Mouse (Mus musculus) limb, embryonic 12.5 days (tissue): ENCODE results near the gene Srprb. TPM values are rescaled to one million over a fixed set of nuclear protein-coding genes. Genes with fewer than 3 reads are reported as not detected.

Experiments used
- ATAC-seq: fragments of 200-750 bp; cut with Nextera tagmentation; 2 replicates; pipeline ENCODE4 v1.8.0; 2017; ENCODE audit warnings: low read depth, moderate TSS enrichment; ENCODE audit not compliant: insufficient number of reproducible peaks, insufficient read depth, low FRiP score, low TSS enrichment
- H3K27ac ChIP-seq: fragments of 300-500 bp; sonication (generic); 2 replicates; pipeline ENCODE4 v1.5.1; 2016; ENCODE audit warnings: mild to moderate bottlenecking, moderate library complexity
- H3K27me3 ChIP-seq: fragments of 300-500 bp; sonication (generic); 2 replicates; pipeline ENCODE4 v1.6.1; 2016; ENCODE audit warnings: mild to moderate bottlenecking, moderate library complexity
- H3K36me3 ChIP-seq: fragments of 300-500 bp; sonication (generic); 2 replicates; pipeline ENCODE4 v1.6.1; 2016; ENCODE audit warnings: mild to moderate bottlenecking, moderate library complexity
- H3K4me1 ChIP-seq: fragments of 300-500 bp; sonication (generic); replicated peaks from 2 replicates; pipeline ENCODE4 v1.6.1; 2016
- H3K4me2 ChIP-seq: fragments of 300-500 bp; sonication (generic); 2 replicates; pipeline ENCODE4 v1.6.1; 2016; ENCODE audit warnings: mild to moderate bottlenecking, moderate library complexity
- H3K4me3 ChIP-seq: fragments of 300-500 bp; sonication (generic); replicated peaks from 2 replicates; pipeline ENCODE4 v1.5.1; 2016; ENCODE audit warnings: mild to moderate bottlenecking
- H3K9ac ChIP-seq: fragments of 300-500 bp; sonication (generic); replicated peaks from 2 replicates; pipeline ENCODE4 v1.6.1; 2016; ENCODE audit warnings: mild to moderate bottlenecking, moderate library complexity
- H3K9me3 ChIP-seq: fragments of 300-500 bp; sonication (generic); 2 replicates; pipeline ENCODE4 v1.6.1; 2016; ENCODE audit warnings: mild to moderate bottlenecking, moderate library complexity
- WGBS: fragments of 180-500 bp; shearing (Covaris S2); methylation state at CpG from one replicate; pipeline ENCODE4 v1.1.7; 2016; 5-methylcytosine and 5-hydroxymethylcytosine counted together
- polyA plus RNA-seq: library from polyadenylated mRNA; unstranded; fragments of >200 nt; fragmentation: Nextera tagmentation; extraction: Ambion mirVana; gene quantifications from 2 replicates; pipeline ENCODE4 v1.2.1, GENCODE M21; 2016

Srprb gene
- polyA plus RNA-seq, 1 experiment from 2014 or later: 55.1 TPM

DNA sequence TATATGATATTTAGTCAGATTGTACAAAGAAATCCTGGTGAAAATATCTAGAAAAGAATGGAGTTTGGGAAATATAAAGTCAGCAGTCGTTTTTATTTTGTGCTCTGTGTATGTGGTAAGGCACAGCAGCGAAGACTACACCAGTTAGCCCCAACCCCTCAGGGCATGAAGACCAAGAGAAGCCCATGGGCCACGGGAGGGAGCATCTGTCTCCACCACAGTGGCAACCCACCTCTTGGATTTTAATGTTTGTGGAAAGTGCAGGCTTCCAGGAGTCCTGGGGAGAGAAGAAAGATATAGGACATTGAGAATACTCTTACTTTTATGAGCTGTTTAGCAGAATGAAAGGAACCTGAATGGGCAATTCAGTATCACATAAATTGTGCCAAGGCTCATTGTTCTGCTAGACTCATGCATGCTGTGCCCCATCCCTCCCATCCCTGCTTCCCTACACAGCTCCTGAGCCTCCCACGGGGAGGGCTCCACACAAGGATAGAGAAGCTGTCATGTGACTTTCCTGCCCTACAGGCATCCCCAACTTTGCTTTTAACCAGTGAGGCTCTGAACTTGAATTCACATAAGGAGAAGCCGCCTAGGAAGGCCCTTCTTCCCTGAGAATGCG lies 7.0 kb upstream of the Srprb start:
- no peak for ATAC-seq
- Histone ChIP-seq H3K4me2 (no peak overlapping the region), H3K4me1 (no peaks in the 10 kb centered on the region), H3K27me3 (no peaks in the 10 kb centered on the region), H3K9ac (no peak overlapping the region), H3K36me3 (no peaks in the 10 kb centered on the region), H3K27ac (no peak overlapping the region), H3K9me3 (no peaks in the 10 kb centered on the region), H3K4me3 (no peak overlapping the region)
- WGBS: 52% methylated on average over 6 of the region's 6 CpGs

DNA sequence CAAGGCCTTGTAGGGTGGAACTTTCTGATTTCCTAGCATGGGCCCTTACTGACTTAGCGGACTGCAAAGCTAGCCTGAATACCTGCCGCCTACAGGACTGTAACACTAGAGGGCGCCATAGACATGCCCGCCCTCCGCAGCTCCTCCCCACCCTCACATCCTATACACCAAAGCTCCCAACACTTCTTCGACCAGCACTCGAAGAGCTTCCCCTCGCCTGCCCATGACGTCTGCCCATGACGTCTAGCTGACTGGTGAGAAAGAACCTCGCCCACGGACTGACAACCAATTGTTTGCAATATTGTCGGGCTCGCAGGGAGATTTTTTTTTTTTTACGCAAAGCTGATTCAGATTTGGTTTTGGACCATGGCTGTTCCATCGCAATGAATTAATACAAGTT lies 5.9 kb upstream of the Srprb start:
- H3K27me3 ChIP-seq: no peaks in the 10 kb centered on the region
- no peaks in the 10 kb centered on the region for H3K4me1 ChIP-seq
- H3K36me3 ChIP-seq: no peaks in the 10 kb centered on the region
- H3K9me3 ChIP-seq: no peaks in the 10 kb centered on the region
- H3K4me3 ChIP-seq: no peak overlapping the region
- H3K4me2 ChIP-seq: peak overlapping the region; percentile 50
- WGBS: 9% methylated on average over 16 of the region's 16 CpGs
- no peak overlapping the region for H3K9ac ChIP-seq
- peak; percentile 85; the same call in 1 of the 2 replicates for ATAC-seq
- H3K27ac ChIP-seq: no peak overlapping the region

DNA sequence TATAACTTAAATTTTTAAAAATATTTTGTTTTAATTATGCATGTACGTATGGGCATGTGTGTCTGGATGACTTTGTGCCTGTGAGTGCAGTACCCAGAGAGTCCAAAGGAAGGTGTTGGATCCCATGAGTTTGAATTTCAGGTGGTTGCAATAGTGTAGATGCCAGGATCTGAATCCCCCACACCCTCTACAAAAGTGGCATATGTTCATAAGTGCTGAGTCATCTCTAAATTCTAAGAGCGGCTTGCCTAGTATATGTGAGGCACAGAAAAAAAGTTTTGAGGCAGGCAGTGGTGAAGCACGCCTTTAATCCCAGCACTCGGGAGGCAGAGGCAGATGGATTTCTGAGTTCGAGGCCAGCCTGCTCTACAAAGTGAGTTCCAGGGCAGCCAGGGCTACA lies 3.8 kb upstream of the Srprb start:
- Histone ChIP-seq H3K27me3 (no peaks in the 10 kb centered on the region), H3K4me2 (no peak overlapping the region), H3K9me3 (no peaks in the 10 kb centered on the region), H3K4me3 (no peak overlapping the region), H3K9ac (no peak overlapping the region), H3K4me1 (no peaks in the 10 kb centered on the region; the same call in 1 of the 2 replicates), H3K27ac (no peak overlapping the region), H3K36me3 (no peaks in the 10 kb centered on the region)
- ATAC-seq: no peak
- WGBS: 90% methylated on average over 5 of the region's 5 CpGs

- ATAC-seq: no peak
- H3K36me3 ChIP-seq: peaks cover 59% of the 10 kb centered on the region
- 89% methylated on average over 4 of the region's 4 CpGs for WGBS
- no peaks in the 10 kb centered on the region for H3K4me1 ChIP-seq
- H3K9me3 ChIP-seq: no peaks in the 10 kb centered on the region
- no peak overlapping the region for H3K4me2 ChIP-seq
- H3K9ac ChIP-seq: no peak overlapping the region
- H3K27ac ChIP-seq: no peak overlapping the region
- no peaks in the 10 kb centered on the region for H3K27me3 ChIP-seq
- H3K4me3 ChIP-seq: no peak overlapping the region
These were observed 13.5 kb downstream of the Srprb start for GRCm38 (mm10) chr9:103188416-103188815.

DNA sequence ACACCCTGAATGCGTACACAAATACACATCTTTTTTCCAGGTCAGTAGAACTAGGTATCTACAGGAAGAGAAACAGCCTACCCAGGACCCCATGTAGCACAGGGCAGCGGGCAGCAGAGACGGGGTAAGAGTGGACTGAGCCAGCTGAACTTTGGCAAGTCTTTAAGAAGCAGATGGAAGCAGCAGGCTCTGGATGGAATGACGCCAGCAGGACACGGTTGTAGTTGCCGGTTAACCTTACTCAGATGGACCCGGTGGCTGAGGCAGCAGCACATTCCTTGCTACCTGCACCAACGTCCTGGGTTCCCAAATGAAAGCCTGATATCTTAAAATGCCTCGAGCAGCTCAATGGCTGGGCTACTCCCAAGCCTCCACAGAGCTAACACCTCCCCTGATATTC lies 15.2 kb downstream of the Srprb start:
- Histone ChIP-seq H3K9ac (no peak overlapping the region), H3K4me1 (no peaks in the 10 kb centered on the region), H3K4me2 (no peak overlapping the region), H3K27ac (no peak overlapping the region), H3K36me3 (peaks cover 42% of the 10 kb centered on the region), H3K9me3 (no peaks in the 10 kb centered on the region), H3K27me3 (no peaks in the 10 kb centered on the region), H3K4me3 (no peak overlapping the region)
- 73% methylated on average over 9 of the region's 9 CpGs for WGBS
- ATAC-seq: no peak

DNA sequence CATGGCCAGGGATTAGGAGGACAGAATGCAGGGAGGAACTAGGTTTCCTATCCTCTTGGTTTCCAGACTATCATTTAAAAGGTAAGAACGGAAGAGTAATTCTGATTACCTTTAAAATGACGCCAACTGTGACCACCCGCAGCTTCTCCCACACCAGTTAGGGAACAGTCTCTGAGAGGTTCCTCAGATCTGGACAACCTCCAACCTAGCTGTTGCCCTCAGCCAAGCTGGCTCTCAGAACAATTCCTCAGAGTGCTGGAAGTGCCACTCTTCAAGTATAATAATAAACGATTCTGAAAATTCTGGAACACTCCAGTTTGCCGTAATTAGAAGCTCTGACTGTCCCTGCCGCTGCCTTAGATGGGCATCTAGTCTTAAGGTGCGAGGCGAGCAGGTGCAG lies 16.0 kb downstream of the Srprb start:
- no peak overlapping the region for H3K4me3 ChIP-seq
- H3K27me3 ChIP-seq: no peaks in the 10 kb centered on the region
- peaks cover 34% of the 10 kb centered on the region for H3K36me3 ChIP-seq
- no peak overlapping the region for H3K4me2 ChIP-seq
- H3K9me3 ChIP-seq: no peaks in the 10 kb centered on the region
- ATAC-seq: no peak
- H3K4me1 ChIP-seq: no peaks in the 10 kb centered on the region
- WGBS: 92% methylated on average over 8 of the region's 8 CpGs
- H3K9ac ChIP-seq: no peak overlapping the region
- no peak overlapping the region for H3K27ac ChIP-seq

DNA sequence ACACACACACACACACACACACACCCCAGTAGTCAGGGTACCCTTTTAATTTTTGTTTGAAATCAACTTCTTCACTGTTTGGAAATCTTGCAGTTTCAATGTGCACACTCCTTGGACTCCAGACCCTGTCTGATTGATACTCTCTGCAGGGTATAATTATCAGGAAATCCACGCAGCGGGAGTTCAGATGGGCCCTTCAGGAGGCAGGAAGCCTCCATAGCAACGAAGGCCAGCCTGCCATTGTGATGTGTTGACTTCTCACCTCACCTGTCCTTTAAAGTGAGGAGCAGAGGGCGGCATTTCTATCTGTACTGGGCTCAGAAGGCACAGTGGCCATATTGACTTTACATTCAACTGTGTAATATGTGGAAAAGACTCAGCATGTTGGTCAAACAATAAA lies 17.1 kb downstream of the Srprb start:
- H3K9me3 ChIP-seq: no peaks in the 10 kb centered on the region
- no peaks in the 10 kb centered on the region for H3K27me3 ChIP-seq
- H3K4me2 ChIP-seq: no peak overlapping the region
- no peak for ATAC-seq
- H3K4me1 ChIP-seq: peaks cover 9% of the 10 kb centered on the region
- WGBS: 50% methylated on average over 4 of the region's 4 CpGs
- H3K9ac ChIP-seq: no peak overlapping the region
- no peak overlapping the region for H3K27ac ChIP-seq
- H3K36me3 ChIP-seq: peaks cover 23% of the 10 kb centered on the region
- no peak overlapping the region for H3K4me3 ChIP-seq

DNA sequence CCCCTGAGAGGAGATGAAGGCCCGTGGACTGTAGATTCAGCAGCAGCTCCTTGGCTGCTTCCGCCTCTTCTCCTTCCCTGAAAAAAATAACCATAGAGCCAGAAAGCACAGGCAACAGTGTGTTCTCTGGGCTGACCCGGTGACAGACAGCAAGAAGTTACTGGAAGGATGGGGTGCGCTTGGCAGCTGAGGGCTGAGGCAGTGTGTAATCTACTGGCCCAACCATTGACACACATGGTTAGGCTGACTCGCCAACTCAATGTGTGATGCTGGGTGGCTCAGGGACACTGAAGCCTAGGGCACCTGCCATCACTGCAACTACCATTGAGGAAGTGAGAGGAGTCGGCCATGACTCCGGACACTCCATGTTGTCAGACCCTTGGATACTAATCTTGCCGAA lies 20.1 kb downstream of the Srprb start:
- 88% methylated on average over 8 of the region's 8 CpGs for WGBS
- peaks cover 10% of the 10 kb centered on the region for H3K4me1 ChIP-seq

DNA sequence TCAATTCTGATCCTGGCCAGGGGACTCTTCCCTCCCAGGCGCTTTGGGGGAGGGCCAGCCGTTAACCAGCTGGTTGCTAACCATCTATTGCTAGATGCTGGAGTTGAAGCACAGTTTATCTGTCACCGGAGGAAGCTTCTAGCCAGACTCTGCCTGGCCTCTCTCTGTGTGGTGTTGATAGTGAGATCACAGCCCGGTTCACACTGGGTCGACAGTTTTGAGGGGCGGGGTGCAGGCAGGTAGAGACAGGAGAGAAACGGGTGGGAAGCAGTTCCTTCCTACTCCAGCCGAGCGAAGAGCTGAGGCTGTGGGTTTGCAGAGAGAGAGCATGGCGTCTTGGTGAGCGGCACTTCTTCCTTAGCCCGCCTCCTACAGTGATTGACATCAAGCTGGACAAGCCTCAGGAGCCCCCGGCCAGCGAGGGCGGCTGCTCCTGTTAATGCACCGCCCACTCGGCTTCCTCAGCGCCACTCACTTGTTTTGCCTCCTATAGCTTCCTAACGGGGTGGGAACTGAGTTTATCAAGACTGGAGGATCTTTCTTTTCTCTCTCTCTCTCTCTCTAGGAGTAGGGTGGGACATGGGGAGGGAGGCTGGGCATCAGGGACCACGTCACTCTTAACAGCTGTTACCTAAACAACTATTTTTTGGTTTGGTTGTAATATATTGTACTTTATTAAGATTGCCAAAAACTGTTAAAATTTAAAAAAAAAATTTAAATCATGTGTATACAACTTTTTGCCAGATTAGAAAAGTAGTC lies 21.0 kb downstream of the Srprb start:
- H3K9ac ChIP-seq: peak overlapping the region; percentile 63
- peak overlapping the region; percentile 62 for H3K27ac ChIP-seq
- H3K27me3 ChIP-seq: no peaks in the 10 kb centered on the region
- peaks cover 10% of the 10 kb centered on the region for H3K4me1 ChIP-seq
- H3K4me2 ChIP-seq: peak overlapping the region; percentile 72
- no peaks in the 10 kb centered on the region for H3K9me3 ChIP-seq
- H3K4me3 ChIP-seq: peak overlapping the region; percentile 45
- 3% methylated on average over 20 of the region's 20 CpGs for WGBS
- peak; percentile 89 for ATAC-seq
- no peaks in the 10 kb centered on the region for H3K36me3 ChIP-seq

More for the DNA sequence above, 20.1 kb downstream of the Srprb start:
- no peak overlapping the region for H3K9ac ChIP-seq
- no peaks in the 10 kb centered on the region for H3K9me3 ChIP-seq
- H3K27ac ChIP-seq: no peak overlapping the region
- H3K4me3 ChIP-seq: no peak overlapping the region
- no peaks in the 10 kb centered on the region for H3K27me3 ChIP-seq
- ATAC-seq: no peak
- H3K4me2 ChIP-seq: no peak overlapping the region
- no peaks in the 10 kb centered on the region for H3K36me3 ChIP-seq

DNA sequence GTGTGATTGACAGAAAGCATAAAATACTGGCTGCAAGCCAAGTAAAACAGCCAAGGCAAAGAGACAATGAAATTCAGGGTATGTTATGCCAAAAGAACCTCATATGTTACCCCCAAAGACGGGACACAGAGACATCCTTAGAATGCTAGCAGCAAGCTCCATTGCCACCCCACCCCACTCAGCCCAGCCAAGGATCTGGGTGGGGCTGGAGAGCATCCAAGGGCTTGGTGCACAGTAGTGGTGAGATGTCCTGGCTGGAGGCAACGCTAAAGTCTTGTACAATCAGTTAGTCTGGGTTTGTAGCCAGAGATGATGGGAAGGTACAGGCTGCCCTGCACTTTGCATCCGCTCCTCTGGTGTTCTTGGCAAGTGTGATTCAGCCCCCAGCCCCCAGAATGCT lies 21.6 kb downstream of the Srprb start:
- peak overlapping the region; percentile 45 for H3K4me3 ChIP-seq
- peak overlapping the region; percentile 63 for H3K9ac ChIP-seq
- H3K27ac ChIP-seq: peak overlapping the region; percentile 62; the same call in 1 of the 2 replicates
- H3K4me2 ChIP-seq: peak overlapping the region; percentile 72
- 72% methylated on average over 3 of the region's 3 CpGs for WGBS
- peaks cover 10% of the 10 kb centered on the region for H3K4me1 ChIP-seq
- no peaks in the 10 kb centered on the region for H3K27me3 ChIP-seq
- no peak for ATAC-seq
- no peaks in the 10 kb centered on the region for H3K36me3 ChIP-seq
- no peaks in the 10 kb centered on the region for H3K9me3 ChIP-seq

DNA sequence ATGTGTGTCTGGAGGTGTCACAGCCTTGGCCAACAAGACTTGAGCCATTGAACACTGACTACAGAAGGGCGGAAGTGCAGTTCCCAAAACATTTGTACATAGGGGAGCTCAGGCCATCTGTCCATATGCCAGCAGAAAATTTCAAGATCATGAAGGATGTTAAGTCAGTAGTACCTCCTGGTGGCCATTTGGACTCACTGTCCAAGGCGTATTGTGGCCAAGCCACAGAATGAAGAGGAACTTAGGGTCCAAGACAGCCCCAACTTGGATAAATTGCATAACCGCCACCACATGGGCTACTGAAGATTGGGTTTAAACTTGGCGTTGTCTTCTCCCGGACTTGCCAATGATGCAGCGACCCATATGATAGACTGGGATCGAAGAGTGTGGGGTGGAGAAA lies 26.2 kb downstream of the Srprb start:
- ATAC-seq: no peak
- H3K27ac ChIP-seq: no peak overlapping the region
- WGBS: 96% methylated on average over 7 of the region's 7 CpGs

More for the DNA sequence above, 26.2 kb downstream of the Srprb start:
- Histone ChIP-seq H3K9ac (no peak overlapping the region), H3K4me2 (no peak overlapping the region), H3K27me3 (no peaks in the 10 kb centered on the region), H3K9me3 (no peaks in the 10 kb centered on the region), H3K4me3 (no peak overlapping the region), H3K36me3 (no peaks in the 10 kb centered on the region), H3K4me1 (peaks cover 9% of the 10 kb centered on the region)
